Mouse (Mus musculus) MEL (cell line): Measurements from ENCODE around the gene Nrxn2. TPM values are rescaled to one million over a fixed set of nuclear protein-coding genes. Genes with fewer than 3 reads are reported as not detected.

ENCODE experiments used
- DNase-seq: peaks from one replicate; pipeline ENCODE4 v3.0.0; 2011; ENCODE audit warnings: low read depth, low spot score
- H3K27ac ChIP-seq: 2 replicates; pipeline ENCODE4 v1.5.1; 2012; ENCODE audit warnings: low read depth, mild to moderate bottlenecking, control low read depth, low read length, moderate library complexity; ENCODE audit not compliant: control insufficient read depth
- H3K27me3 ChIP-seq, 2 experiments: fragments of 150-350 bp in 1 of 2; sonication (generic) in 1 of 2; 2 replicates each; pipeline ENCODE4 v1.6.1; 2012; ENCODE audit warnings: low read length in 2 of 2, mild to moderate bottlenecking in 2 of 2, improper control_type of control experiment in 1 of 2, moderate library complexity in 1 of 2; ENCODE audit not compliant: insufficient read depth in 2 of 2, control insufficient read depth in 1 of 2
- H3K36me3 ChIP-seq, 2 experiments: 2 replicates each; pipeline ENCODE4 v1.6.1; 2012 to 2014; ENCODE audit warnings: low read length in 2 of 2, improper control_type of control experiment in 1 of 2, inconsistent platforms in 1 of 2, mild to moderate bottlenecking in 1 of 2; ENCODE audit not compliant: insufficient read depth in 2 of 2, control insufficient read depth in 1 of 2
- H3K4me1 ChIP-seq, 2 experiments: fragments of 150-350 bp in 1 of 2; sonication (generic) in 1 of 2; 2 replicates each; pipeline ENCODE4 v1.6.1; 2012; ENCODE audit warnings: low read length in 2 of 2, improper control_type of control experiment in 1 of 2, mild to moderate bottlenecking in 1 of 2; ENCODE audit not compliant: insufficient read depth in 2 of 2, control insufficient read depth in 1 of 2
- H3K4me3 ChIP-seq, 2 experiments: fragments of 150-350 bp in 1 of 2; sonication (generic) in 1 of 2; 2 replicates each; pipeline ENCODE4 v1.5.1; 2012; ENCODE audit warnings: low read depth in 2 of 2, low read length in 2 of 2, mild to moderate bottlenecking in 2 of 2, moderate library complexity in 2 of 2, control low read depth in 1 of 2, improper control_type of control experiment in 1 of 2; ENCODE audit not compliant: control insufficient read depth in 1 of 2, insufficient read depth in 1 of 2
- H3K79me2 ChIP-seq: 2 replicates; pipeline ENCODE4 v1.6.1; 2012; ENCODE audit warnings: mild to moderate bottlenecking, low read length, moderate library complexity; ENCODE audit not compliant: control insufficient read depth, poor library complexity, insufficient read depth
- H3K9ac ChIP-seq: 2 replicates; pipeline ENCODE4 v1.6.1; 2012; ENCODE audit warnings: low read depth, mild to moderate bottlenecking, control low read depth, low read length, moderate library complexity; ENCODE audit not compliant: control insufficient read depth, poor library complexity, severe bottlenecking
- H3K9me3 ChIP-seq: fragments of 150-350 bp; sonication (generic); replicated peaks from 2 replicates; pipeline ENCODE4 v1.6.1; 2012; ENCODE audit warnings: mild to moderate bottlenecking, low read length, improper control_type of control experiment, moderate library complexity; ENCODE audit not compliant: insufficient read depth
- BHLHE40 ChIP-seq: IDR thresholded peaks from 2 replicates; pipeline ENCODE4 v1.6.1; 2012; ENCODE audit warnings: low read depth, mild to moderate bottlenecking, inconsistent platforms, low read length, improper control_type of control experiment, borderline replicate concordance
- CHD2 ChIP-seq: IDR thresholded peaks from 2 replicates; pipeline ENCODE4 v1.6.1; 2011; ENCODE audit warnings: low read length, improper control_type of control experiment
- EP300 ChIP-seq, 2 experiments: IDR thresholded peaks; 2 replicates each; pipeline ENCODE4 v1.6.1; 2011; ENCODE audit warnings: improper control_type of control experiment in 2 of 2, low read length in 2 of 2, low read depth in 1 of 2, mild to moderate bottlenecking in 1 of 2
- GABPA ChIP-seq: IDR thresholded peaks from 2 replicates; pipeline ENCODE4 v1.6.1; 2012; ENCODE audit warnings: low read depth, mild to moderate bottlenecking, inconsistent platforms, low read length, improper control_type of control experiment, moderate library complexity
- JUND ChIP-seq: IDR thresholded peaks from 2 replicates; pipeline ENCODE4 v1.6.1; 2011; ENCODE audit warnings: low read depth, mild to moderate bottlenecking, improper control_type of control experiment, low read length
- KAT2A ChIP-seq: conservative IDR thresholded peaks from 2 replicates; pipeline ENCODE4 v1.6.1; 2012; ENCODE audit warnings: low read depth, low read length, improper control_type of control experiment, inconsistent platforms
- MAFK ChIP-seq: IDR thresholded peaks from 2 replicates; pipeline ENCODE4 v1.6.1; 2011; ENCODE audit warnings: low read depth, mild to moderate bottlenecking, low read length, improper control_type of control experiment, borderline replicate concordance
- MAZ ChIP-seq: IDR thresholded peaks from 2 replicates; pipeline ENCODE4 v1.6.1; 2012; ENCODE audit warnings: low read depth, mild to moderate bottlenecking, inconsistent platforms, low read length, improper control_type of control experiment
- MXI1 ChIP-seq: IDR thresholded peaks from 2 replicates; pipeline ENCODE4 v1.6.1; 2011; ENCODE audit warnings: mild to moderate bottlenecking, low read depth, low read length, improper control_type of control experiment
- NELFE ChIP-seq: IDR thresholded peaks from 2 replicates; pipeline ENCODE4 v1.6.1; 2011; ENCODE audit warnings: low read depth, low read length, improper control_type of control experiment
- NRF1 ChIP-seq: IDR thresholded peaks from 2 replicates; pipeline ENCODE4 v1.6.1; 2014; ENCODE audit warnings: low read depth, mild to moderate bottlenecking, inconsistent platforms, low read length, improper control_type of control experiment, moderate library complexity; ENCODE audit not compliant: poor library complexity, insufficient read depth, severe bottlenecking
- POLR2AphosphoS5 ChIP-seq: IDR thresholded peaks from 2 replicates; pipeline ENCODE4 v1.6.1; 2012; ENCODE audit warnings: low read depth, borderline replicate concordance, mild to moderate bottlenecking, inconsistent platforms, low read length, moderate library complexity, mixed read lengths
- RAD21 ChIP-seq: IDR thresholded peaks from 2 replicates; pipeline ENCODE4 v1.6.1; 2011; ENCODE audit warnings: mild to moderate bottlenecking, low read depth, low read length, improper control_type of control experiment
- RCOR1 ChIP-seq: IDR thresholded peaks from 2 replicates; pipeline ENCODE4 v1.6.1; 2012; ENCODE audit warnings: low read depth, mild to moderate bottlenecking, inconsistent platforms, low read length, improper control_type of control experiment
- TAL1 ChIP-seq: IDR thresholded peaks from 2 replicates; pipeline ENCODE4 v1.6.1; 2012; ENCODE audit warnings: mild to moderate bottlenecking, inconsistent platforms, low read length, moderate library complexity, mixed read lengths
- TBP ChIP-seq: IDR thresholded peaks from 2 replicates; pipeline ENCODE4 v1.8.0; 2011; ENCODE audit warnings: low read depth, low read length, improper control_type of control experiment
- USF2 ChIP-seq, 2 experiments: IDR thresholded peaks; 2 replicates each; pipeline ENCODE4 v1.6.1; 2011 to 2012; ENCODE audit warnings: improper control_type of control experiment in 2 of 2, low read length in 2 of 2, borderline replicate concordance in 1 of 2, inconsistent platforms in 1 of 2, low read depth in 1 of 2, mild to moderate bottlenecking in 1 of 2; ENCODE audit not compliant: insufficient read depth in 1 of 2
- ZC3H11A ChIP-seq: IDR thresholded peaks from 2 replicates; pipeline ENCODE4 v1.6.1; 2012; ENCODE audit warnings: low read depth, mild to moderate bottlenecking, inconsistent platforms, low read length, improper control_type of control experiment
- polyA plus RNA-seq, 2 experiments: library from polyadenylated mRNA; stranded (reverse) in 1 of 2; unstranded in 1 of 2; fragments of >175 nt in 1 of 2; fragments of >200 nt in 1 of 2; gene quantifications; 2 replicates each; pipeline versions ENCODE4 v1.2.1 to v1.2.4; 2012; ENCODE audit warnings: low replicate concordance in 2 of 2, low read depth in 1 of 2; ENCODE audit not compliant: insufficient read length in 2 of 2, insufficient read depth in 1 of 2, missing spikeins in 1 of 2
- total RNA-seq: library from RNA; depleted of rRNA; stranded (reverse); fragments of 300-350 nt; gene quantifications from 2 replicates; pipeline ENCODE4 v1.2.3, GENCODE M21; 2012

Nrxn2 gene
- total and polyA plus RNA-seq, 3 experiments, result 0.39 to 0.42 TPM; not detected in 1

DNA sequence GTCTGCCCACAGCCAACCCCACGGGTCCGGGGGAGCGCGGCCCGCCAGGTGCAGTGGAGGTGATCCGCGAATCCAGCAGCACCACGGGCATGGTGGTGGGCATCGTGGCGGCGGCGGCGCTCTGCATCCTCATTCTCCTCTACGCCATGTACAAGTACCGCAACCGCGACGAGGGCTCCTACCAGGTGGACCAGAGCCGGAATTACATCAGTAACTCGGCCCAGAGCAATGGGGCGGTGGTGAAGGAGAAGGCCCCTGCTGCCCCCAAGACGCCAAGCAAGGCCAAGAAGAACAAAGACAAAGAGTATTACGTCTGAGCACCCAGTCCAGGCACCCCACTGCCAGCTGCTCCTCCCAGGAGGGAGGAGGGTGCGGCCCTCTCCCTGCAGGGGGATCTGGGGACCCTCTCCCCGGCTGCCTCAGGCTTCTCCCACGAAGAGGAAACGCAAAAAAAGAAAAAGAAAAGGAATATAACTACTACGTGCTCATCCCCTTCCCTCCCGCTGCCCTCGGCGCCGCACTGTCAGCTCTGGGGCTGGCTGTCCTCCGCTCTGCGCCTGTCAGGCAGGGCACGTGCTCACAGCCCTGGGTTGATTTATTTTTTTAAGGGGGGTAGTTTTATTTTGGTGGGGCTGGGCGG, 113.4 kb downstream of the Nrxn2 start:
- no peak for DNase-seq
- Histone ChIP-seq H3K9ac (no peak overlapping the region), H3K9me3 (no peaks in the 10 kb centered on the region), H3K36me3 (no peaks in the 10 kb centered on the region), H3K79me2 (no peaks in the 10 kb centered on the region), H3K4me1 (no peaks in the 10 kb centered on the region), H3K27me3 (no peaks in the 10 kb centered on the region; a peak in 1 of 4 replicates), H3K4me3 (no peak overlapping the region), H3K27ac (no peak overlapping the region)
- TF ChIP-seq KAT2A (no peak), USF2 (IDR thresholded peaks at IDR 0.05; ENCODE audit: borderline replicate concordance in 1 of 2, insufficient read depth in 1 of 2, low read depth in 1 of 2, low read length in 2 of 2) (no peak), NRF1 (no peak), POLR2AphosphoS5 (no peak), CHD2 (no peak), MXI1 (no peak), GABPA (no peak), RCOR1 (no peak), TAL1 (no peak), NELFE (no peak), MAFK (no peak), RAD21 (no peak), JUND (no peak), BHLHE40 (no peak)

- no peaks in the 10 kb centered on the region; a peak in 1 of 4 replicates for H3K27me3 ChIP-seq
- no peaks in the 10 kb centered on the region for H3K9me3 ChIP-seq
- no peak overlapping the region for H3K4me3 ChIP-seq
- no peak for DNase-seq
- no peaks in the 10 kb centered on the region for H3K4me1 ChIP-seq
- no peaks in the 10 kb centered on the region for H3K79me2 ChIP-seq
- TF ChIP-seq ZC3H11A (no peak), RAD21 (no peak), MAZ (no peak), EP300 (IDR thresholded peaks at IDR 0.05; ENCODE audit: low read depth in 1 of 2, low read length in 2 of 2) (no peak), TBP (no peak)
- no peak overlapping the region for H3K9ac ChIP-seq
- no peaks in the 10 kb centered on the region for H3K36me3 ChIP-seq
- H3K27ac ChIP-seq, result no peak overlapping the region
Observed at GRCm38 (mm10) chr19:6532656-6533055, 114.1 kb downstream of the Nrxn2 start.
